Mouse (Mus musculus) left cerebral cortex, postnatal 10 days (tissue): Measurements from ENCODE around the gene Fadd. TPM values are rescaled to one million over a fixed set of nuclear protein-coding genes. Genes with fewer than 3 reads are reported as not detected.

Source experiments
- DNase-seq, 2 experiments: peaks; one replicate each; pipeline ENCODE4 v3.0.0; 2021 to 2022; ENCODE audit warnings: low spot score in 2 of 2, mixed read lengths in 1 of 2; ENCODE audit errors: extremely low spot score in 1 of 2
- intact Hi-C: fragments of 180-260 bp; cut with DNase I; formaldehyde crosslinking; loops from one replicate; pipeline ENCODE4 v1.15.1; 2025
- total RNA-seq, 2 experiments: library from RNA; stranded (reverse); gene quantifications; 2 replicates each; pipeline ENCODE4 v1.2.3; 2021

Fadd gene
- 1 to 10 TPM; 2.2 to 3.0 TPM for total RNA-seq

DNA sequence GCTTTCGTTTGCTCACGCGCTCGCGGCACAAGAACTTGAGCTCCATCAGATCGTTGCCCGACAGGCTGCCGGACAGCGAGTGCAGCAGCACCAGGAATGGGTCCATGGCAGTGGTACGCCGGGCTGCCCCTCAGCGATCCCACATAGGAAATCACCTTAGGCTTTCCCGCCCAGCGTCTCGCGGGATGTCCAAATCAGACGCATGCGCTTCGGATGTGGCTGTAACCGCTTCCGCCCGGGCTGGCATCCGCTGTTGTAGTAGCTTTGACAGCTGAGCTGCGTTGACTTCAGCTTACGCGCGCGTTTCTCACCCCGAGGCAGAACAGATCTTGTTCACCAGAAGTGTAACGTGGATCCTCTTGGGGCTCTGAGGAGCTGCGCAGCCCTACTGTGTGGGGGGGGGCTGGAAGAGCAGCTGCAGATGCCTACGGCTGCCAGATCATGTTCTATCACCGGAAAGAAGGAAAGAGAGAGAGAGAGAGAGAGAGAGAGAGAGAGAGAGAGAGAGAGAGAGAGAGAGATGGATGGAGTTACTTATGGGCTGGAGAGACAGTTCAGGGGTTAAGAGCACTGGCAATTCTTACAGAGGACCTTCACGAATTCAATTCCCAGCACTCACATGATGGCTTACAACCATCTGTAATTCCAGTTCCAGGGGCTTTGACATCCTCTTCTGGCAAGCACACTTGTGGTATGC lies at the start of gene Fadd:
Fadd (minus strand) TSS at position 180 of the 697 bp plus-strand sequence.
- peak; percentile 93 to 96 for DNase-seq
- intact Hi-C loops: no loop called here

DNA sequence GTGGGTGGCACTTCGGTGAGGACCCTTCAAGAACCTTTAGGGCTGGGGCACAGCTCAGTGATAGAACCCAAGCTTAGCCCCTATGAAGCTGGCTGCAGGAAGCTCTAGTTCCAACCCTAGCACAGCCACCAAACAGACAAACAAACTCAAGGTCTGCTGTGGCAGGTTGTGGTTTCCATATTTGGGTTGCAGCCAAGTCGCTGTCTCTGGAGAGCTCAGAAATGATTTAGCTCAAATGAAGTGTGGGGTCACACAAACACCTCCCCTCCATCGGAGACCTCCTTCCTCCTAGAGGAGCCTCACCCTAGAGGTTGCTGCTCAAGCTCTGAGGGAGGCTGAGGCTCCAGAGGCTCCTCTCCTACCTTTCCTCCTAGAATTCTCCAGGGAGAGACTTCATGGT lies 48.4 kb upstream of the Fadd start:
- intact Hi-C loops: no loop called here
- no peak for DNase-seq

DNA sequence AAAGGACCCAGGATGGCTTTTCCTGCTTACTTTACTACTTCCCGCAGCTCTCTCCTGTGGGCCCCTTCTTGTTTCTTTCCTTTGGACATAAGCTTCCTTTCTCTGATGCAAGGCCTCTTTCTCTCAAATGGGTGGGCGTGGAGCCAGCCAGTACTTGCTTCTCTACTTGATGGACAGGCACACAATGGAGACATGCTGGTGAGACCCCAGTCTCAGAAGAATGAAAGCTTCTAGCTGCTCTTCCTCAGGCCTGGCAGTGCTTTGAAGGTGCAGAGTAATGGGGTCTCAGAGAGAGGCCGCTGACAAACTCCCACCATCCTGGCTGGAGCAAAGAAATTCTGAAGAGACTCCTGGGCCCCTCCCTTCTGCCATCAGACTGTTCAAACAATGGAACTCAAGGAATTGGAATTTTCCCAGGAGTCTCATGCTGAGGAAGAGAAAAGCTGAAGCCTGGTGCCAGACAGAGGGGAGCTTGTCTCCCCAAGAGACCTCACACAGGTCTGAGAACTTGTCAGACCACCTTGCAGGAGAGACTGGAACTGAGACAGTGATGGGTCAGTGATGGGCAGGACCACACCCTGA lies 46.2 kb upstream of the Fadd start:
- peak in 1 of 2 experiments; percentile 39 for DNase-seq

DNA sequence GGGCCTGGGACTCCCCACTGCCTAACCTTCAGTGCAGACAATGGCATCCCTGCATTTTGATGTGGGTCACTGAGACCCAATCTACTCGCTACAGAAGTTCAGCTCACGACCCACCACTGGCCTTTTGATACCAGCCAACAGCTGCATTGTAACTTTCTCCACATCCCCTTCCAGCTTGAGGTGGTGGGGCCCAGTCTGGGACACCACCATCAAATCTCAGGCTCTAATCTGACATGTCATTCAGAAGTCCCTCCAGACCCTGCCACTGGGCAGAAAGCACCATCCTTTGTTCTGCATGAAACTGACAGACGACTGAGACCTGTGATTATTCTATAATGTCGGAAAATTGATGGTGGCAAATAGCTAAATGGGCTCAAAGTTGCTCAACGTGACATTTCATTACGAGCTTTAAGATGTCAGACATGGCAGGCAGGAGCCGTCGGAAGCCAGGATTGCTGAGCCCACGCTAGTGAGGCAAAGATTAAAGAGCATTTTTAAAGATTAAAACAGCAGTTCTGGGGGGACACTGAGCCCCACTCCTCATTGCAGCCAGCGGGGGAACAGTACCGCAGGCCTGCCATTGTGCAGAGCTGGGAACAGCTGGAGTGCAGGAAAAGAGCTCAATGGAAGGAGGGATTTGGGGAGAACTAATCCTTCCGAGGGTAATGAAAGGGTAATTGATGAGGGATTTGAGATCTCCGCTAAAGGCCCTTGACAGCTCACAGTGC lies 45.5 kb upstream of the Fadd start:
- intact Hi-C loops: no loop called here
- no peak for DNase-seq

More for the DNA sequence above, 46.2 kb upstream of the Fadd start:
- intact Hi-C loops: no loop called here

DNA sequence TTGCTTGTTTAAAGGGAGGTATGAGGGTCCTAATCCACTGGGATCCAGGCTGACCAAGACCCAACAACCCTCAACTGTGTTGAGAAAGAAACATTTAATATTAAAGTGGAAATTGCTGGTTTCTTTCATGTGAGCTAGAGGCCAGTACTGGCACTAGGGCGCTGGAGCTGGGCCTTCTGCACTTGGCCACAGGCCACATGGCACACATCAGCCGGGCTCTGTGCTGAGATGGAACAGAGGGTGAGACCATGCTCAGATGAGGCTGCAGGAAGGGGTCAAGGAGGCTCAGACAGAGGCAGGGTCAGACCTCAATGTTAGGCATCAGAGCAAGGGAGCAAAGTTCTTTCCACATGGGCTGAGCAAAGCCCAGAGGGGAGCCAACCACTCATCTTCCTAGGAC lies 43.8 kb upstream of the Fadd start:
- no peak for DNase-seq
- intact Hi-C loops: no loop called here

DNA sequence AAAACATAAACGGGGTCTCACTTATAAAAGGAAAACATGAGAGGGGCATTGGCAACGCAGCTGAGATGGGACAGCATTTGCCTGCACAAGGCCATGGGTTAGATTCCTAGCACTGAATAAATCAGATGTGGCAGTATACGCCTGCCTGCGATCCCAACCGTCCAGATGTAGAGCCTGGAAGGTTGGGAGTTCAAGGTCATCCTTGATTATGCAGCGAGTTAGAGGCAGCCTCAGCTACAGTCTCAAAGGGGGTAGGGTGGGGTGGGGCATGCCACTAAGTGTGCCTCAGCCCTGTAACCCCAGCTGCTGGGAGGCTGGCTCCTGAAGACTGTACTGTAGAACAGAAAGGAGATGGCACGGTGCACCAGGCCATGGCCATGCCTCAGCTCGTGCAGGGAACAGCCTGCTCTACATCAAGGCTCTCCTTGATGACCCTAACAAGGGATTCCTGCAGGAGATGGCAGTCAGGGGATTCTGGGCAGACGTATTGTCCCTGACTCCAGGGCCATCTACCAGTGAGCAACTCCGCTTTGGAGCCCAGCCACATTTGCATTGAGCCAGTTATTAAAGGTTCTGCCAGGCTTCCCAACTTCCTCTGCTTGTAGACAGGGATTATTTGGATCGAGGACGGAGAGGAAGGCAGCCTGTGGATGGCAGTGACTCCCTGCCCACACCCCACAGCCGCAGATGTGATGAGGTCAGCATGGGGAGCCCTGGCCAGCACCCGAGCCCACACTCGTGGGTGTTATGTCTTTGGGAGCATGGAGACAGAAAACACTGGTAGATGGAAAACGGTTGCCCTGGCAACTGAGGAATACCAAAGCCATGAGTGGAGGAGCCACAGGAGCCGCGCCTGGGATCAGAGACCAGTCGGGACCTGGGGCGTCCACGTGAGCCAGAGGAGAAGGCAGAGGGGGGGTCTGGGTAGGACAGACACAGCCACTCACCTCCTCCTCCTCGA lies 38.7 kb upstream of the Fadd start:
- intact Hi-C loops: no loop called here
- DNase-seq: peak in 1 of 2 experiments; percentile 51

DNA sequence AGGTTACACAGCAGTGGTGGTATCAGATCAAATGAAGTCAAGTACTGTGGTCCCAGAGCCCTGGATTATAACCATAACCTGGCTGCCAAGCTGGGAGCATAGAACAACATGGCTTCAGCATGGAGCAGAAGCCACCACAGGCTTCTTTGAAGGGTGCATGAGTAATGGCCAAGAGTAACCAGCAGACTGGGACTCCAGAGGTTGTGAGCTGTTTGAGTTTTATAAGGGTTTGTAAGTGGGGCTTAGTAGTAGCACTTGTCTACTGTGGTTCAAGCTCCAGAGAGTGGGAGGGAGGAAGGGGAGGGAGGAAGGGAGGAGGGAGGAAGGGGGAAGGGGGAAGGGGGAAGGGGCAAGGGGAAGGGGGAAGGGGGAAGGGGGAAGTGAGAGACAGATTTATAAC lies 38.1 kb upstream of the Fadd start:
- DNase-seq: no peak

DNA sequence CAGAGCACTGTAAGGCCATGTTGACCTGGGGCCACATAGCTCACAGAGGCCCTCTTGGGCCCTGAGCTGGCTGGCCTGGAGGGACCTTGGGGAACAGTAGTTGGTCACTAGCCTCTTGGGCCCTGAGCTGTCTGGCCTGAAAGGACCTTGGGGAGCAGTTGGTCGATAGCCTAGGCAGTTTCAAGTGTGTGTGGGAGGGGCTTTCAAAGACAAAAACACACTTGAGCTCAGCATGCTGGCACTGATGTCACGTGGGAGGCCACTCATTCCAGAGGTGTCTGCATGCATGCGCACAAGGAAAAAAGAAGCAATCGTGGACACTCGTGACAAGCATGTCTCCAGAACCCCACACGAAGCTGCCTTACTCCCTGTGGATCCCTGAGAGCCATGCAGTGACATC lies 33.1 kb upstream of the Fadd start:
- intact Hi-C loops: no loop called here
- no peak for DNase-seq

More for the DNA sequence above, 38.1 kb upstream of the Fadd start:
- intact Hi-C loops: no loop called here

DNA sequence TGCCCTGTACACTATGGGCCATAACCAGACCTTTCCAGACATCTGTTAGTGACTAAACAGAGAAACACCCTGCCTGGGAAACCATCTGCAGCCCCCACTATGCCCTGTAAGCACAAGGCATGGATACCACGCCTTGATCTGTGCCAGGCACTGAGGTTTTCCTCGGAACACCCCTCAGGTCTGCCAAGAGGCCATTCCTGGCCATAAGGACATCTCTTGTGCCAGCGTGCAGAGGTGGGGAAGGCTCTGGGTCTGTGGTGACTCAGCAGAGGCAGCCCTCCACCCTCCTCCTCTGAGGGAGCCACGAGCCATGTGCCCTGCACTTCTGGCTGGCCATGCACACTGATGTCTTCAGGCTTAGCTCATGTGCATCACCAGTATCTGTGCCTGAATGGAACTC lies 30.6 kb upstream of the Fadd start:
- intact Hi-C loops: no loop called here
- DNase-seq: no peak

DNA sequence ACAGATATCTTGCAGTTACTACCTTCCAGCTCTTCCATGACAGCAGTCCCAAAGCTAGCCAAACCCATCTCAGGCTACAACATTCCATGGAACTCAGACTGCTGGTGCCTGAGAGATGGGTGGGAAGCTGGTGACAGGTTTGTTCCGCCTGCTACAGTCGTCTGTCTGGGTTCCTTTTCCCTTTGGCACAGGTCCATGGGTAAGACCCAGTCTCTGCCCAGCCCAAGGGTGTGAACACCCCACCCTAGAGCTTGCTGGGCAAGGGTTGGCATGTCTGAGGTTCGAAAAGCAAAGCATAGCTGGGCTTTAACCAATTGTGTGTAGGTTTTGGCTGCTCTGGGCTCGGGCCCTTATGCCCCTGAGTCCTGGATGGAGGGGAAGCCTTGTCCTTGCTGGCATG lies 30.1 kb upstream of the Fadd start:
- intact Hi-C loops: no loop called here
- no peak for DNase-seq

DNA sequence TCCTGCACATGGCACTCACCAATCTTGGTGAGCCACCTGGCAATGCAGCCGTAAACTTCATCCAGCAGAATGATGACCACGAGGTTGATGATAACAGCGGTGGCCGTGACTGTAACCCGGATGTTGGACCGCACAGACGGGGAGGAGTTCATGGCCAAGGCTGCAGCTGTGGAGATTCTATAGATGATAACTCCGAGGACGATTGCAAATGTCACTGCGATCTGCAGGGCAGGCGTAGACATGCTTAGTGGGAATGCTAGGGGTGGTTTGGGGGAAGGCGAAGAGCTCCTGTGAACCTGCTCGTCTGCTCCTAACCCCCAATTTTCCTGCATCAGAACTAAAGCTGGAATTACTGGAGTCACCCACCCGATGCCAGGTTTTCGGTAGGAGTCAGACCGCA lies 29.3 kb upstream of the Fadd start:
- DNase-seq: no peak
- intact Hi-C loops: no loop called here

DNA sequence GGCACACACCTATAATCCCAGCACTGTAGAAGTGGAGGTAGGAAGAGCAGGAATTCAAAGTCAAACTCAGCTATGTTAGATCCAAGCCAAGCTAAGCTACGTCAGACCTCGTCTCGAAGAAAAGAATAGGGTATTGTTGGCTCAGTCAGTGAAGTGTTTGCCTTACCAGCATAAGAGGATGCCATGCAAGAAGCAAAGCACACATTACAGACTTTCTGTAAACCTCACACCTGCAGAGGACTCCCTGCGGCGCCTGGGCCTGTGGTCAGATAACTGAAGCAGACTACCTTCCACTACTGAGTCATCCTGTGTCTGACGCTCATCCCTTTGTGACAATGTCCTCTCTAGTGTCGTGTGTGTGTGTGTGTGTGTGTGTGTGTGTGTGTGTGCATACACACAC lies 27.3 kb upstream of the Fadd start:
- no peak for DNase-seq
- intact Hi-C loops: no loop called here

DNA sequence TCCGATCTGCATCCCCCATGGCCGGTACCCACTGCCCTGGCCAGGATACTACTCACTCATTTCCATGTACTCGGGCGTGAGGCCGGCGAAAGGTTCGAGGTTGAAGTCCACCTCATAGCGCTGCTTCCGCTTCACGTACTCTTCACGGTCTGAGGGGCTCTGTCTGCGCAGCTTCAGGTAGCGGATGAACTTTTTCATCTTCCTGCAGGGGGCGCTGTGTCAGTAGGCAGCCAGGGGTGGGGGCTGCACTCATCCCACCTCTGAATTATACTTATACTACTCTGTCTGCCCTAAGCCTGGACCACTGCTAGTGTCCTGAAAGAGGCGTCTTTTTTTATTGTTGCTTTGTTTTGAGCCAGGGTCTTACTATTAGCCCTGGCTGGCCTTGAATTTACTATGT lies 25.6 kb upstream of the Fadd start:
- intact Hi-C loops: no loop called here
- no peak for DNase-seq

DNA sequence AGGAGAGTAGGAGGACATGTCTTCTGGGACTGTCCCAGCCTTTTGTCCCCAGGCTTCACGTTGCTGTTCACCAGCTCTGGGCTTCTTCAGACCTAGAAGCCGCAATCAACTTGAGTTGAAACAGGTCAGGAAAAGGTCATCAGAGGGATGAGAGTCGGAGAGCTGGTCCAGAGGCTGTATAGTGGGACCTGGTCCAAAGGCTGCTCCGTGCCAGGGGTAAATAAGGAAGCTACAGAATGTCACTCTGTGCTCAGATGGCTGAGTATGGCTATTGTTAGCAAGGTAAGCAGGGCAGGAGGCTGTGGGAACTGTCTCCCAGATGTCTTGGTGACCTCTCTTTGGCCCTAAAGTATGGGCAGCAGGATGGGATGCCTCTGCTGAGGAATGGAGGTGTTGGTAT lies 22.5 kb upstream of the Fadd start:
- DNase-seq: no peak
- intact Hi-C loops: no loop called here

DNA sequence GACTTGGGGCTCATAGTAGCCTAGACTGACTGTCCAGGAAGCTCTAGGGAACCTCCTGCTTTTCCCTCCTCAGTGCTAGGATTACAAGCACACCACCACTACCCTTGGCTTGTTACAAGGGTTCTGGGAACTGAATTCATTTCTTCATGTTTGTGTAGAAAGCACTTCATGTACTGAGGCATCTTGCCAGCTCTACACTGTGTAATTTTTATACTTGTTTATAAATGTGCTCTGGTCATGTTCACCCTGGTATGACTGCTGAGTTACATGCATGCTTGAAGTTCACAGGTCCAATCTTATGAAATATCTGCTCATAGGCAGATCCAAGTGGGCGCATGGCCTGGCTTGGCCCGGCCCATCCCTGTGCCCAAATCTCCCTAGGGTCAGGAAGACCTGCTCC lies 22.0 kb upstream of the Fadd start:
- intact Hi-C loops: no loop called here
- DNase-seq: no peak

DNA sequence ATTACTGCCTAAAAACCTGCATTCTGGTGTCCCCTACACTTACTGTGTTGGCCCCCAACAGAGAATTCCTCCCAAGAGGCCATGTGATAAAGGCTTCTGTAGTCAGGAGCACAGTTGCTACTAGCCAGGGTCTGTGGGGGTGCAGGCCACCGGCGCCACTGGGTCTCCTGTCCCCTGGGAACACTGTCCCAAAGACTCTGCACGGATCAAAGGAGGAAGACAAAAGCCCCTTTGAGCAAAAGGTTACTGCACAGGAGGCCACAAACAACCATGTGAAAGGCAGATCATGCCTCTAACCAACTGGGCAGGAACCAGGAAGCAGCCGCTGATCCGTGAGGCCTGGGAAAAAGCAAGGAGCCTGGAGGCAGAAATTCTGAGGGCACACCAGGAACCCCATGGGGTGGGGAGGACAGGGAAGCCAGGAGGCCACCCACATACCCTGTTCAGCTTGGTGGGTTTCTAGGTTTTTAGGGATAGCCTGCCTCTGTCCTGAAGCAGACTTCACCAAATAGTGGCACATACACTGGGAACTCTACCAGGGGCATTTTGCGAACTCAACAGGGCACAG lies 18.2 kb upstream of the Fadd start:
- DNase-seq: no peak
- intact Hi-C loops: no loop called here

DNA sequence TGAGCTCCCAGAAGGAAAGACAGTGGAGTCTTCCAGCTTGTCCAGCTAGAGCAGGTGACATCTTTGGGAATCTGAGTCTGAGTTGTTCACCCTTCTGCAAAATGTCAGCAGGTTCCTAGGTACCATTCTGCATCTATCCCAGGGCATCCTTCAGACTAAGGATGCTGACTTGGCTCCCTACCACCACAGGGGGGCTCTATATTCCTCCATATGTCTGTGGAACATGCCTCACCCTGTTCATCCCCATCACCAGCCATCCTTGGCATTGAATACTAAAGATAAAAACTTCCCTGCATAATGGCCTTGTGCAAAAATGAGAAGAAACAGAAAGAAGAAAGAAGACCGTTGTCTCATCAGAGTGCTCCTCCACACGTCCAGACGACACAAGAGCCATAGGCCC lies 7.2 kb upstream of the Fadd start:
- intact Hi-C loops: loop anchor here (1.0 to 5.0 kb wide), 3 partner anchors 187 to 318 kb away; no protein-coding TSS in a partner anchor
- DNase-seq: peak in 1 of 2 experiments; percentile 31

DNA sequence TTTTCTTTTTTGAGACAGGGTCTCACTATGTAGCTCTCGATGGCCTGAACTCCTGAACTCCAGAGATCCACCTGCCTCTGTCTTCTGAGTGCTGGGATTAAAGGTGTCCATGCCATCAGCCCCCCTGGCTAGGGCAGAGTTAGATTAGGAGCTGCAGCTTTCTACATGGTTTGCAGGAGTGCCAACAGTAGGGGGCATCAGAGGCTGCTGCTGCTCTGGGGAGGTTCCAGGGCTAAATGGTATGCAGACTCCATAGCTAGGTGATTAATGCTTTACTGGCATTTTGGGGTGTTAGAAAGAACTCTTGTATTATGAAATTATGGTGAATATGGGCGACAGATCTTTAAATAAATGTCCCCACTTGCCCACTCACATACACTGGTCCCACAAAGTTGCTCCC lies 5.0 kb upstream of the Fadd start:
- peak in 1 of 2 experiments; percentile 58 for DNase-seq
- intact Hi-C loops: loop anchor here (5.0 kb wide), 2 partner anchors 305 to 320 kb away; no protein-coding TSS in a partner anchor

DNA sequence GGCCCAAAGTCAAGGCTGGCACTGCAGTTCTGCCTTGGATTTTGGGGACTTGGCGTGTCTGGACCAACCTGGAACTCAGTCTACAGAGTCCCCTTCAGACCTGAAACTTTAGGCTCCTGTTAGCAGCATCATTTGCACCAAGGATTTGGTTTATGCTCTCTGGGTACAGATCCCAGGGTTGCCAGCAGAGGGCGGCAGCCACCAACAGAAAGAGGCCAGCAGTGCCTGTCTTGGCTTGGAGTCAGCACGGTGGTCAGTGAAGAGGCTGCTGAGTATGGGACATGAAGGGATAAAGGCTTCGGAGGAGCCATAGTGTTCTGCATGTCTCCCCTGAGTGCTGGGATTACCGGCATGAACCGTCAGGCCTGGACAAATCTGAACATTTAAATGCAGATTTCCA lies 3.4 kb upstream of the Fadd start:
- peak; percentile 56 to 83 for DNase-seq
- intact Hi-C loops: loop anchor here (1.0 to 5.0 kb wide), 3 partner anchors 191 to 322 kb away; no protein-coding TSS in a partner anchor
